ENCODE assay signal across 9 mouse cellular contexts in the genomic region with DNA sequence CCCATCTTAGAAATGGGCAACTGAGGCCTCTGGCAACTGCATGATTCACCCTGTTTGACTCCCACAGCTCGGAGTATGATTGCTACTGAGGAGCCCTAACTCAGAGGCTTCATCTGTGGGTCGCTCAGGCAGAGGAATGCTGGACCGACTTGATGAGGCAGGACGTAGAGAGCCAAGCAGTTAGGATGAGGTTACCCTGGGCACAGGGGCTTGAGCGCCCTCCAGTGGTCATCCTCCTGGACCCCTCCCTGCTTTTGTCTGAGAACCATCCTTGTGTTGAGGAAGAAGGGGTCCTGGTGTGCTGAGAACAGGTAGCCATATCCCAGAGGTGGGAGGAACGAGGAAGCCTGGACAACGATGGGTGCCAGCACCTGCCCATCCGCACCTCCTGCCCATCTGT.
DNase-seq lines count a peak whose midpoint lies in the region; ATAC-seq lines count a peak whose summit lies in the region.
"Had no signal": no experiment of that assay in that cellular context is flagged by ENCODE, and none has a peak within 500 bp of the region (broad histone marks: within the 10 kb centered on the region; RNA-seq: fewer than 3 reads in every experiment).

No protein-coding gene starts in this region.

- no peak overlapping the region for H3K4me2 ChIP-seq in neural tube, embryonic 15.5 days
- no peak overlapping the region for H3K4me2 ChIP-seq in limb, embryonic 11.5 days (ENCODE audit: low read depth, severe bottlenecking)
- H3K4me2 ChIP-seq: liver, embryonic 15.5 days had no signal

- no peak overlapping the region for H3K4me3 ChIP-seq in neural tube, embryonic 15.5 days (replicated peaks)
- H3K4me3 ChIP-seq in limb, embryonic 11.5 days (ENCODE audit: low read depth, low read length) = no peak overlapping the region
- H3K4me3 ChIP-seq: liver, embryonic 15.5 days had no signal

- H3K9me3 ChIP-seq in neural tube, embryonic 15.5 days (replicated peaks) = no peaks in the 10 kb centered on the region
- no peaks in the 10 kb centered on the region for H3K9me3 ChIP-seq in limb, embryonic 11.5 days (ENCODE audit: control insufficient read depth, low read length)
- H3K9me3 ChIP-seq: liver, embryonic 15.5 days had no signal

- no peak for ATAC-seq in neural tube, embryonic 15.5 days (ENCODE audit: low FRiP score)
- no peak for ATAC-seq in limb, embryonic 11.5 days (ENCODE audit: insufficient number of reproducible peaks, low FRiP score, low TSS enrichment, low read depth)

- H3K36me3 ChIP-seq in neural tube, embryonic 15.5 days = no peaks in the 10 kb centered on the region
- H3K36me3 ChIP-seq in limb, embryonic 11.5 days (ENCODE audit: control insufficient read depth, insufficient read depth, low read length) = no peaks in the 10 kb centered on the region
- H3K36me3 ChIP-seq: liver, embryonic 15.5 days had no signal

- peaks cover 19% of the 10 kb centered on the region for H3K4me1 ChIP-seq in neural tube, embryonic 15.5 days
- H3K4me1 ChIP-seq in limb, embryonic 11.5 days (ENCODE audit: control insufficient read depth, insufficient read depth, low read length) = peaks cover 10% of the 10 kb centered on the region
- H3K4me1 ChIP-seq: liver, embryonic 15.5 days had no signal

- no peak overlapping the region for H3K27ac ChIP-seq in neural tube, embryonic 15.5 days (replicated peaks)
- no peak overlapping the region for H3K27ac ChIP-seq in limb, embryonic 11.5 days (replicated peaks; ENCODE audit: low read depth, low read length)
- H3K27ac ChIP-seq: liver, embryonic 15.5 days had no signal

- WGBS in neural tube, embryonic 15.5 days = 11% methylated on average over 8 of the region's 8 CpGs
- 14% methylated on average over 8 of the region's 8 CpGs for WGBS in limb, embryonic 11.5 days

- peak; percentile 18 to 70 for DNase-seq in adrenal gland, adult (ENCODE audit: inconsistent age in 2 of 2, low spot score in 1 of 2)
- DNase-seq in adrenal gland, postnatal 4 days (ENCODE audit: low spot score in 2 of 2) = no peak
- peak; percentile 66 for DNase-seq in neural tube, embryonic 10.5 days (ENCODE audit: extremely low spot score, low spot score)
- DNase-seq in embryo, embryonic 10 days (ENCODE audit: low spot score) = peak; percentile 78
- peak; percentile 66 for DNase-seq in limb, embryonic 11.5 days (ENCODE audit: low spot score)
- DNase-seq in ovary, adult 18-20 months (ENCODE audit: low spot score) = no peak
- no peak for DNase-seq in yolk sac, embryonic 10.5 days (ENCODE audit: low spot score)

- H3K9ac ChIP-seq in neural tube, embryonic 15.5 days (replicated peaks) = no peak overlapping the region
- no peak overlapping the region for H3K9ac ChIP-seq in limb, embryonic 11.5 days (ENCODE audit: low read length)
- H3K9ac ChIP-seq: liver, embryonic 15.5 days had no signal

- peaks cover 80% of the 10 kb centered on the region for H3K27me3 ChIP-seq in neural tube, embryonic 15.5 days (replicated peaks)
- H3K27me3 ChIP-seq in limb, embryonic 11.5 days (ENCODE audit: control insufficient read depth, insufficient read depth, low read length) = peaks cover 64% of the 10 kb centered on the region

Comparison
In these comparisons a context has a peak if more than half of its experiments do, and no peak if none do; other contexts are left out.
1. DNase-seq: peak in adrenal gland, adult (2 of 2), neural tube, embryonic 10.5 days (single experiment), embryo, embryonic 10 days (single experiment) and limb, embryonic 11.5 days (single experiment); none in adrenal gland, postnatal 4 days (0 of 2), ovary, adult 18-20 months (single experiment) and yolk sac, embryonic 10.5 days (single experiment).